Mouse (Mus musculus) right cerebral cortex, postnatal 14 days (tissue): ENCODE measurements around the gene Gm2115.

Experiments
- DNase-seq: peaks from one replicate; pipeline ENCODE4 v3.0.0; 2022

Gene Gm2115

GRCm38 (mm10) chr7:84587101-84587783 is 58.5 kb downstream of the Gm2115 start:
- DNase-seq, result no peak

- DNase-seq, result no peak
Observed at GRCm38 (mm10) chr7:84590622-84591021, 61.9 kb downstream of the Gm2115 start.

GRCm38 (mm10) chr7:84591347-84591746 is 62.6 kb downstream of the Gm2115 start:
- no peak for DNase-seq

DNA sequence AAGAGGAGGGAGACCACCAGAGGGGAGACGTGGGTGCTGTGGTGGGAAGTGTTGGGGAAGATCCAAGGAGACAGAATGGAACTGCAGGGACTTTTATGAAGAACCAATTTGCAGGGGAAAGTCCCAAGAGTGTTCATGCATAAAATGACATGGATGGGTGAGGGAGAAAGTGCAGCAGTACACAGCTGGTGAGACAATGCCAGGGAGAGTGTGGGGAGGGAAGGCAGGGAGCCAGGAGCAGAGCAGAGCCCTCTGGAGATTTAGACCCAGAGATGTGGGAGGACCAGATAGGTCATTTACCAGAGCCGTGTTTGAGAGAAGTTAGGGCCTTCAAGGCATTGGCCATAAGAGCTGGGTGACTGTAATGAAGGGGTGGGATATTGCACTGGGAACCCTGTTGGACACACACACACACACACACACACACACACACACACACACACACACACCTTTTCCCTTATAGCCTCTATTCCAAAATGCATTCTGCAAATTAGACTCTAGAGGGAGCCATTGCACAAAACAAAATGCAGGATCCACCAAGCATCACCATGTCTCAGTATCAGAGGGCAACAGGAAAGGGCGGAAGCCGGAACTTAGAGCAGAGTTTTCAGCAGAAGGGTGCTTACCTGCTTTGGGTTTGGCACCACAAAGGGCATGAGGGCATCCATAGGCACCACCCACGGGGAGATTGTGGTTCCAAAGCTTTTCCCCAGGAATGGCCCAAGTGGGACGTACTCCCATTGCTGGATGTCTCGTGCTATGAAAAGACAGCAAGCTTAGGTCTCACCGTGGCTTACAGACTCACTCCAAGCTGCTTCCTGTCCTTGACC is 65.5 kb downstream of the Gm2115 start:
- no peak for DNase-seq

- DNase-seq, result no peak
Observed at GRCm38 (mm10) chr7:84594917-84595303, 66.2 kb downstream of the Gm2115 start.

GRCm38 (mm10) chr7:84596002-84596401 is 67.2 kb downstream of the Gm2115 start:
- DNase-seq, result no peak

- DNase-seq, result no peak
Observed at GRCm38 (mm10) chr7:84596633-84597032, 67.9 kb downstream of the Gm2115 start.

DNA sequence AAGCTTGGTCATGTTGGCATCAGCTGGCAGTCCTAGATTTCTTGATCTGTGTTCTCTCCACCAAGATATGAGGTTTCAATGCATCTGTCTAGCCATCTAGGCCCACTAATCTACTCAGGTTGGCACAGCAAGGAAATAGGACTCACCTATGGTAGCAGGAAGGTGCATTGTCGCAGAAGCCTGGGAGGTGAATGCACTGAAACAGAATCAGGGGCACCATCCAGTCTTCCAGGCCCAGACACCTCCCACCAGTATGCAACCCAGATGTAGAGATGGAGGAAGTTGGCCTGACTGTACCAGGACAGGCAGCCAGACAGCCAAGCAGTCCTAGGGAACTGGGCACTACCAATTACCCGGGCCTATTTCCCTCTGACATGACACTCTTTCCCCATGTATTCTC is 71.9 kb downstream of the Gm2115 start:
- no peak for DNase-seq

DNA sequence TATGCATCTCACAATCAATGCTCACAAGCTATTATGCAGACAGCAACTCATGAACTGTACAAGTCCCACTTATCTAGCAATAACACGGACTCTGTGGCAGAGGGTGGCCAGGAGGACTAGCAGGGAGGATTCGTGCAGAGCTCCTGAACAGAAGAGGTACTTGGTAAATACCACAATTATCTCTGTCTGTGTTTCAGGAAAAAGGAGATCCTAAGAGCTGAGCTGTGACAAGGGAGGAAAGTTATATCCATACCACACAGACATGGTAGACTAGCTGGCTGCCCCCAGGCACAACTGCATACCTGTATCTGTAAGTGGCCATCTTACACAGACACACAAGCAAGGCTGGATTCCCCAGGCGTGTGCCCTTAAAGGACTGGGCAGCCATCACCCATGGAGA is 72.6 kb downstream of the Gm2115 start:
- no peak for DNase-seq

DNA sequence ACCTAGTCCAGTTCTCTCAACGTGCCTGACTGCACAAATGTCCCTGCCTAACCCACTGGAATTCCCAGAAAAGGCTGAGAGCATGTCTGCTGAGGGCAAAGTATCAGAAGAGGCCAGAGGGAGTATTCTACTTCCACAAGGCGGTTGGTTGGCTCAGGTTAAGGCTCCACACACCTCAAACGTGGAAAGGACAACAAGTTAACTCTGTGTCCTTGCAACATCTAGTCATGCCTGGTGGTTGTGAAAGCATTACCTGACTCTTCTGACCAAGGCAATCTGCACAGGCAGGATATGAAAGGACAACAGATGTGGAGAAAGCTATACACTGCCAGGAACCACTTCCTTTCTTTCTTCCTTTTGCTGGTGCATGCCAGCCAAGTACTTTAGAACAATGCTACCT is 75.7 kb downstream of the Gm2115 start:
- no peak for DNase-seq

- DNase-seq, result peak; percentile 14
Observed at GRCm38 (mm10) chr7:84605033-84605687, 76.4 kb downstream of the Gm2115 start.

- DNase-seq, result peak; percentile 75
Observed at GRCm38 (mm10) chr7:84605704-84606292, 77.0 kb downstream of the Gm2115 start.

- DNase-seq, result no peak
Observed at GRCm38 (mm10) chr7:84606293-84606749, 77.6 kb downstream of the Gm2115 start, which contains the start of gene Fah. Fah (minus strand) TSS chr7:84606722.

GRCm38 (mm10) chr7:84611609-84612008 is 82.9 kb downstream of the Gm2115 start:
- DNase-seq, result no peak

DNA sequence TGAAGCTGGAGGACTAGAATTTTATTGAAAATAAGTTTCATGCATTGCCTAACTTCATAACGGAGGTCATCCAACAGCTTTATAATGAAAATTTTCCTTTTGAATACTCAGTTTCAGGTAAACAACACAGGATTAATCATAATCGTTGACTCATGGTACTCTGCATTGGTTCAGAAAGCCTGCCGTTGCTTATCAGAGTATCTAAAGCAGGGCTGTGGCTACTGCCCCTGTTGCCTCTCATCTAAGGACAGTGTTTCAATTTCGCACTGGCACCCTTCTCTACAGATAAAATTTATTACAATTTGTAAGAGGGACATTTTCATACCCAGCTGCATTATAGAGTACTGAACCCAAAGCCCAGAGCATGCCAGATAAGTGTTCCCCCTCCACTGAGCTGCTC is 83.7 kb downstream of the Gm2115 start:
- DNase-seq, result no peak

DNA sequence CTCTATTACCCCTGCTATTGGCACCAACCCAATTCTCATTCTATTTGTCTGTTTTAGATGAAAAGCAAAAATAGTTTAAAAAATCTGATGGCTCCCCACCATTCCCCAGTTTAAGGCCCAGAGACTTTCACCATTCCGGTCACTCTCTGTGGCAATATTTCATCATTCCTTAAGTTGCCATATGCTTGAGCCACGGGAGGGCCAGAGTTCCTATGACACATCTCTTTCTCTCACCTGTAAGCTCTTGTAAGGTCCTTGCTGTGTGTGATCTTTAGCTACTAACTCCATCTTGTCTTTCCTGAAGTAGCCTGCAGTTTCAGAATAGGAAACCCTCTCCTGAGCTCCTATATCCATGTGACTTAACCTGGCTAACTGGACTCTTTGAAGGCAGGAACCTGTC is 90.2 kb downstream of the Gm2115 start:
- no peak for DNase-seq

GRCm38 (mm10) chr7:84620956-84621355 is 92.2 kb downstream of the Gm2115 start:
- DNase-seq, result no peak

- DNase-seq, result no peak
Observed at GRCm38 (mm10) chr7:84623718-84624117, 95.0 kb downstream of the Gm2115 start.

GRCm38 (mm10) chr7:84631878-84632277 is 103.1 kb downstream of the Gm2115 start:
- no peak for DNase-seq
